Mouse (Mus musculus): ENCODE results near the gene Gm21861. TPM values are rescaled to one million over a fixed set of nuclear protein-coding genes. Genes with fewer than 3 reads are reported as not detected.
"Not testable (repeated sequence)": the region's sequence is repeated elsewhere in the genome, so short reads cannot be mapped to it uniquely, and the experiment has no call there.

The Gm21861 gene
- not detected in 2 replicates for polyA plus RNA-seq (2015; fragmentation: Nextera tagmentation; extraction: Ambion mirVana)

DNA sequence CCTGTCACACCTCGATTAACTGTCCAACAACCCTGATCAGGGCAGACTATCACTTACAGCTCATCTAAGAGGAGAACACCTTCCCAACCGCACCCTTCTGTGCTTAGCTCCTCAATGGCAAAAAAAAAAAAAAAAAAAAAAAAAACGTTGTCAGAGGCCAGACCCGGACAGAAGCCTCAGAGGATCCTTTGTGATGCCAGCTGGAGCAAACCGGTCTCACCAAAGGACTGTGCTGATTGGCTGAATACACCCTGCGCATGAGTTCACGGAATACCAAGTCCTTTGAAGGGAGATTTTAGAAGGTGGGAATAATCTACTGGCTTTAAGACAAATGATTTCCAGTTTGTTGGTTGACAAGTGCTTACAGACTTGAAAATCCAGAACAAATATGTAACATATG is at the start of gene Gm21861:
Gene Gm21861 (minus strand): TSS at position 101 of the 400 bp plus-strand sequence.
- H3K27ac ChIP-seq (ENCODE audit: low read length); H3K27me3 ChIP-seq (ENCODE audit: control insufficient read depth, insufficient read depth, low read depth, low read length); H3K9me3 ChIP-seq (ENCODE audit: control insufficient read depth, low read length); H3K4me1 ChIP-seq (replicated peaks; ENCODE audit: control insufficient read depth, insufficient read depth, low read length); ATAC-seq (ENCODE audit: low read depth); H3K4me3 ChIP-seq (ENCODE audit: low read length); H3K9ac ChIP-seq (ENCODE audit: low read length); H3K36me3 ChIP-seq (ENCODE audit: control insufficient read depth, insufficient read depth, low read length); H3K4me2 ChIP-seq (ENCODE audit: low read depth, low read length): not testable (repeated sequence)
- no CpG with 5 or more reads among the region's 7 CpGs for WGBS

Data from lung, embryonic 16.5 days (tissue).